Mouse (Mus musculus): ENCODE measurements around the gene Timp1.

The Timp1 gene

DNA sequence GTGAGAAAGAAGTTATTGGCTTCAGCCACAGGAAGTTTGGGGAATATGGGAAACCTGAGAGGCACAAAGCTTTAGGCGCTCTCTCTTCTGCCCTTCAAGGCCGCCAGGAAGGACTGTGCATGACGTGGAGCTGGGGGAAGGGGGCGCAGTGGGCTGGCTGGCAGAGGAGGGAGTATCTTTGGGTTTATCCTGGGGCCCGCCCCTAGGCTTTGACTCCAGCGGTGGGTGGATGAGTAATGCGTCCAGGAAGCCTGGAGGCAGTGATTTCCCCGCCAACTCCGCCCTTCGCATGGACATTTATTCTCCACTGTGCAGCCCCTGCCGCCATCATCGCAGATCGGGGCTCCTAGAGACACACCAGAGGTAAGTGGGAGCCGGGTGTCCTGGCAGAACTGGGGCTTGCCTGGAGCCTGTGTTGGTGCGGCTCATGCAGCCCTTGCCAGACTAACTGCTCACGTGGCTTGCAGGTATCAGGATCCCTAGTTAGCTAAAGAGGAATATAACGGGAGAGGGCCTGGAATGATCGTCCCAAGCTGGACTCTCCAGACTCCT is at the start of gene Timp1:
TSS of gene Timp1 (plus strand) at position 205 of the 552 bp plus-strand sequence.
- CTCF ChIA-PET: no interaction called here

DNA sequence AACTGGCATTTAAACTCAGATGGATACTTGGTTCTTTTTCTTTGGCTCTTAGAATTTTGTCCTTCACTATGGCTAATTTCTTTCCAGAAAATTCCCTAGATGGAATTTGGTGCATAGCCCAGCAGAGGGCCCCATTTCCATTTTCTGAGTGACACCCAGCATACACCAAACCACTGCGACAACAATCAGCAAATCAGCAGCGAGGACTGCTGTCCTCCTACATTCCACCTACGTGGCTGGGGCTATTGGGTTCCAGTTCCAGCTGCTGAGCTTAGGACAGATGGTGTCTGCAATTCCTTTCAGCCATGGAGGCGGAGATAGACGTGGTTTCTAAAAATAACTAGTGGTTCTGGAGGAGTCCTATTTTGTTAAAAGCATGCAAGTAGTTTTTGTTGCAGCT is 41.0 kb upstream of the Timp1 start:
- CTCF ChIA-PET: interaction anchor here (0.6 kb wide), 1 partner anchor 30 kb away, joined by 4 read pairs; no protein-coding TSS in a partner anchor

DNA sequence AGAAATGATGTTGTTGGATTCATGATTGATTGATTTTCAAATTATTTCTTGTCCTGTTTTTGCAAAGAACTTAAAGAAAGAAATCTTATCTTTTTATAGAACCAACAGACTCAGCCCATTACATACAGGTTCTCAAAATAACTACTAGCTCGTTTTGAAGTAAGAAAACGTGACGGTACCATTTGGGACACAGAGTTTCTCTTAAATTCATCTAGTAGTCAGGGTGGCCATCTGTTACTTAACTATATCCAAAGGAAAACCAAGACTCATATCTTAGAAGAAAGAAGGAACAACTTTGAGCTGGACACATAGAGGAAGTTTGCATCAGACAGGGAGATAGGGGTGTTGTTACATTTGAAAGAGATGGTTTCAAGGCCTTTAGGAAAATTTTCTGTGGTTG is 22.7 kb upstream of the Timp1 start:
- CTCF ChIA-PET: no interaction called here

DNA sequence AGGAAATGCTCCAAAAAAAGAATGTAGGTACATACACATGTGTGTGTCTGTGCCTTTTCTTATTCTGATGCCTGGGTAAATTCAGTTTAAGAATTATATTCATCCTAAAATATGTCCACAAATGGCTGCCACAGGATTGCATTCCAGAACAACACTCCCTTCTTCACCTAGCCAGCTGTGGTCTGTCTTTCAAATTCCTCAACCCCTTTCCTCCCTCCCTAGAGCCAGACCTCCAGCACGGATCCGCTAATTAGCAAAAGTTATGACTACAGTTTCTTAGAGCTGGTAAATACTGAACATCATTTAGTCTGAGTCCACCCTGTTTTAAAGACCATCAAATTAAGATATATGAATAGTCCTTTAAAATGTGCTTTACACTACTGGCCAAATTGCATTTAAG is 22.1 kb upstream of the Timp1 start:
- CTCF ChIA-PET: no interaction called here

DNA sequence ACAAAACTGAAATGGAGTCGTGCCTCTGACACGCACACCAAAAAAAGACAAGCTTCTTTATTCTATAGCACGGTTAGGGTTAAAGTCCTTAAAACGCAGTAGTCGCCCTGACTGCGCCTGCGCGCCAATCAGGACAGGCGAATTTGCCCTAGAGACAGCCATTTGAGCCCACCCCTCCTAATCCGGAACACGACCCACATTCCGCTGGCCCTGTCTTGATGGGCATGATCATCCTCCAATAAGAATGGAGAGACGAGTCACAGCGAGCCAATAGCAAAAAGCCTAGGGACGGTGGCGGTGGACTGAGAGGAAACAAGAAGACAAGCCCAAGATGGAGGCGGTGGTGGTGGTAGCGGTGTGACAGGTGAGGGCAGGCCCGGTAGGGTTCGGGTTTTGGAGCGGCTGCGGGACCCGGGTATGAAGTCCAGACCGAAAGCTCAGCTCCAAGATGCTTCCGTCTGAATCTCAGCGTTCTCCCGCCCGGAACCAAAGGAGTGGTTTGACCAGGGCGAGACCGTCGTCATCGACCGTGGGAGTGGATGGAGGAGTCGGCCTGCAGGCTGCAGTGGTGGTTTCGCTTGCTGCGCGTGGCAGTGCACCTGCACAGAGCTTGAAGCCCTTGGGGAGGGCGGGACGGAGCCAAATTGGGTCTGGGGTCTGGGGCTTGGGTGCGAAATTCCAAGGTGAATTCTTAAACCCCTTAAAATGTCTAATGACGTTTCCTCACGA is 21.5 kb upstream of the Timp1 start:
- CTCF ChIA-PET: interaction anchor here (0.5 kb wide), 1 partner anchor 44 kb away, joined by 25 read pairs; no protein-coding TSS in a partner anchor

DNA sequence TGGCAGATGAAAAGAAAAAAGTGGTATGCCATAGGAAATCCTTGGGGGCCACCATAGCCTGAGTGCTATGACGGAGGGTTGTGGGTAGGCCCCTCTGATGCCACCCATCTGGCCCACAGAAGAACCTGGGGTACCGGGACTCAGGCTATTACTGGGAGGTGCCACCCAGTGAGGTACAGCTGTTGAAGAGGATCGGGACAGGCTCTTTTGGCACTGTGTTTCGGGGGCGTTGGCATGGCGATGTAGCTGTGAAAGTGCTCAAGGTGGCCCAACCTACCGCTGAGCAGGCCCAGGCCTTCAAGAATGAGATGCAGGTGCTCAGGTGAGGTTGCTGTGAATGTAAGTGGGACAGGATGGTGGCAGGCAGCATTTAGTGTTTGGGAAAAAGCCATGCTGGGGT is 16.2 kb upstream of the Timp1 start:
- CTCF ChIA-PET: no interaction called here

DNA sequence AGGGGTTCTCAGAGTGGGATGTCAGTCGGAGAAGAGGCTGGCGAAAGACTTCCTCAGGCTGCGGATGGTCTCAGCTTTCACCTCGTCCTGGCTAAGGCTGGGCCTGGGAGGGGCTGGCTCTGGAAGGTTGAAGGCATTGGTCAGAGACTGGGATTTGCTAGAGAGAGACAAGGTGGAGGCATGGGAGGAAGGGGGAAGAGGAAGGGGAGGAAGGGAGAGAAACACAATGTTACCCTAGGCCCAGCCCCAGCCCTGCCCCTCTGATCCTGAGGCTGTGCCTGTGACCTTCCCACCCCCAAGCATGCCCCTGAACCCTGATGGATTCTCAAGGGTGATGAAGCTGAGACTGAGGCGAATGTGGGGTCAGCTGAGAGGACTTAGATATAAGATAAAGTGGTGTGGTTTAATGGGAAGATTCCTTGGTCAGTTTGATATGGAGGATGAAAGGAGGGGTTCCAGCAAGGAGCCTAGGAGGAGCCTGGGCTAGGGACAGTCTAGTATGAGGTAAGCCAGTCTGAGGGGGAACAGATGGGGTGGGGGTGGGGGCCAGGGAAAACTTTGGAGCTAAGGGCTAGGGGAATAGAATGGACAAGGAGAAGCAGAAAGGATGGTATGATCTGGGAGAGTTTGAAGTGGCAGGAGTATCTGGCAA is 8.4 kb upstream of the Timp1 start:
- CTCF ChIA-PET: no interaction called here

DNA sequence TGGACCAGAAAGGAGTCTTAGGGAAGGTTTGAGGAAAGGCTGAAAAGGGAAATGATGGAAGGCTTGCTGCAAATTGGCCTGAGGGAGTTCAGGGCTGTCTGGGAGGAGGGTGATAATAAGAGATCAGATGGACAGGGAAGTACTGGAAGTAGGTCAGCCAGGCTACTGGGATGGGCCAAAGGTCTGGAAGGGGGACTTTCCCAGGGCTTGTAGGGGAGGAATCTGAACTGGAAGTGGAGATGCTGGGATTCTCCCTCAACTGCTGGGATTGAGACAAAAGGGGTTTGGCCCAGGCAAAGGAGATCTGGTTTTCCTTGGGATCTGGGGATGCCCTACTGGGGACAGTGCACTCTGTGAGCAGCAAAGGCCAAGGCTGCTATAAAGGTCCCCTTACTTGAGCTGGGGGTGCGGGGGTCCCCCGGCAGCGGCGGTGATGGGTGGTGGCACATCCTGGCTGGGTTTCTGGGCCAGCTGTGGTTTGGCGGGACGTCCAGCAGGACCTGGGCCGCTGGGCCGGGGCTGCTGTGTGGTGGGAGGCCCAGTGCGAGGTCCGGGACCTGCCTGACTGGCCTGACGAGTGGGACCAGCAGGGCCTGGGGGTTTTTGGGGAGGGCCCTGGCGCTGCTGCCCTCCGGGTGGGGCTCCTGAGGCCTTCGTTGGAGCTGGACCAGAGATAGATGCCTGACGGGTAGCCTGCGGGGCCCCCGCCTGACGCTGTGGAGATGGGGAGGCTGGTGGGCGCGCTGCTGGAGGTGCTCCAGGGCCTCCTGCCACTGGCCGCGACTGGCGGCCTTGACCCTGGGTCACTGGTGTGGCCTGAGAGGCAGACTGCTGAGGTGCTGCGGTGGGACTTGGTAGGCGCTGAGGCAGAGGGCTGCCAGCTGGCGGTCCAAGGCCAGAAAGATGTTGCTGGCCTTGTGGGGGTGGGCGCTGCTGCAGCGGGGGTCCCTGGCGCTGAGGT is 7.6 kb upstream of the Timp1 start:
- CTCF ChIA-PET: no interaction called here

DNA sequence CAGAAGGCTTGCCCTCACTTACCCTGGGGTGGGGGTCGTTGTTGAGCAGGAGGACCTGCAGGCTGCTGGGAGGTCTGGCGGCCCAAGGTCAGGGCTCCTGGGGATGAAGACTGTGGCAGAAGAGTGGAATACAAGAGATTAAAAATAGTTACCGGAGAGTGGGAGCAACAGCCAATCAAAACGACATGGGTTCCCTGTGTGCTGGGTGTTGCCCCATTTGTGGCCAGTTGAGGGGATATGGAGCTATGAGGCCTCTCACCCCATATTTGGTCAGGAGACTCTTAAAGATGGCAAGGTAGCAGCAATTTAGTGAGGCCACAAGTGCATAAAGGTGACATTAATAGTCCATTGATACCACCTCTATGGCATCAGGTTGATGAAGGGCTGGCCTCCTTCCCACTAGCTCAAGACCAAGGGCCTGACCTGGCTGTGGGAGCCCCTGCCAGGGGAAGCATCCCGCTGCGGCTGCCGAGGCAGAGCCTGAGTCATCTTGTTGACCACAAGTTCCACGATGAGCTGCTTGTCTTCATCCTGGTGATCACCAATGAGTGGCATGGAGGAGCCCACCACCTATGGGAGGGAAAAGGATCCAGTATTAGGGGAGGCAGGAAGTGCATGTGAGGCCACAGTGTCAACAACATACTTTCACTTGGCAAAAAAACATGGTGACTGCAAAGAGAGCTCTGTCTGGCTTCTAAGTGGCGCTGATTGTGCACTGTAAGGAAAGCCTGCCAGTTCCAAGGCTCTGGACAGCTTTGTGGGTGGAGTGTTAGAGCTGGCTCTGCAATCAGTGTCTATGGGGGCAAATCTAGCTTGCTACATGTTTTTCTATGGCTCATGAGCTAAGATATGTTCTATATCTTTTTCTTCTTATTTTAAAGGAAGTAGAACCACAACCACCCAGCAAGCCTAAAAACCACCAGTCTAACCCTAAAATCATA is 6.5 kb upstream of the Timp1 start:
- CTCF ChIA-PET: no interaction called here

DNA sequence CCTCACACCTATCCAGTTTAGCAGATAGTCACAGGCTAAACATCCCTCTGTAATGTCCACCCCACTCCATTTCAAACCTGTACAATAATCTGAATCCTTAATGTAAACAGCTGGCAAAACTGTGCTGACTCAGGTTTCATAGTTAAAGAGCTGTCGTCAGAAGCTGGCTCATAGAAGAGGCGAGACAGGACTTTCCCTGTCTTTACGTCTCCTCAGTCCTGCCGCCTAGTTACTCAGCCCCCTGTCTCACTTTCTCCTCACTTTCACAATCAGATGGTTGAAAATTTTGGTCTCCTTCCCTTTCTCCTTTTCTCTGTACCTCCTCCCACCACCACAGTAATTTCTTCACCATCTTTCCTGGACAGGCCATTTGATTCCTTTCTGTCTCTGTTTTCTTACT is 1.9 kb upstream of the Timp1 start:
- CTCF ChIA-PET: no interaction called here

DNA sequence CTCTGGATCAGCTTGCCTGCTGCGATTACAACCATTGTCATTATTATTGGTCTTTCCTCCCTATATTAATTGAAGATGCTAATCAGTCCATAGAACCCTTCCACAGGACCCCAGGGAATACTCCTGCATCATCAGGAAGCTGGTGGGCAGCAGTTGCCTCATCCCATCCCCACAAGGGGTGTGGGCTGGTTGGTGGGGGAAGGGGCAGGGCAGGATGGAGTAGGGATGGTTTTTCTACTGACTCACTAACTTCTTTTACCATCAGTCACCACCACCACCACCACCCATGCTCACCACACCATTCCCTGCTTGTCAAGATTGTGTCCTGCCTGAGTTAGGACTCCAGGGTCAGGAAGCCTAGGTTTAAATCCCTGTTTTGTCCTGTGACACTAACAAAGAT is 763 bp upstream of the Timp1 start:
- CTCF ChIA-PET: no interaction called here

DNA sequence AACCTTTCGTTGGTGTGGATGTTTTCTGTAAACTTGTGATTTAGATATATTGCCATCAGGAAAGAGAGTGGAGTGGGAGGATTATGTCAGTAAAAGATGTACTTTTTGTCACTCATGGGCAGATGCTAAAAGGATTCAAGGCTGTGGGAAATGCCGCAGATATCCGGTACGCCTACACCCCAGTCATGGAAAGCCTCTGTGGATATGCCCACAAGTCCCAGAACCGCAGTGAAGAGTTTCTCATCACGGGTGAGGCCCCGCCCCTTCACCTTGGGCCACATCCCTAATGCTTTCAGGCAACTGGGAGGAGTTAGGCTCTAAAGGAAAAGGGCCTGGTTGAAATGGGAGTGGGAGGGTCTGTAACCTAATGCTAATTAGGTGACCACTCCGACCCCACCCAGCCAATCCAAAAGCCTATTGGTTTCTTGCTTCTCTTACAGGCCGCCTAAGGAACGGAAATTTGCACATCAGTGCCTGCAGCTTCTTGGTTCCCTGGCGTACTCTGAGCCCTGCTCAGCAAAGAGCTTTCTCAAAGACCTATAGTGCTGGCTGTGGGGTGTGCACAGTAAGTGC is 3.0 kb downstream of the Timp1 start:
- CTCF ChIA-PET: no interaction called here

DNA sequence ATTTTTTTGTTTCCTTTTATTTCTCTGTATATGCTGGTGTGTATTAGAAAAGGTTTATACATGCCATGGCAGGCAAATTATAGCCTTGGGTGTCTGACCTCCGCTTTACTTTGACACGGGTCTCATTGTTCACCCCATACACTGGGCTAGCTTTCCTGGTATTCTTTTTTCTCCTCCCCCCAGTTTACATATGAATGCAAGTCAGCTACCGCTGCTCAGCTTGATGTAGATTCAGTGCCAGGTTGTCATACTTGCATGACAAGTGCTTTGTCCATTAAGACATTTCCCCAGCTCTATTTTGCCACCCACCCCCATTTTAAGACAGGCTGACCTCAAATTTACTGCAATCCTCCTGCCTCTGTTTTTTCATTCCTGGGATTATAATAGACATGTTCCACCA is 5.3 kb downstream of the Timp1 start:
- CTCF ChIA-PET: no interaction called here

DNA sequence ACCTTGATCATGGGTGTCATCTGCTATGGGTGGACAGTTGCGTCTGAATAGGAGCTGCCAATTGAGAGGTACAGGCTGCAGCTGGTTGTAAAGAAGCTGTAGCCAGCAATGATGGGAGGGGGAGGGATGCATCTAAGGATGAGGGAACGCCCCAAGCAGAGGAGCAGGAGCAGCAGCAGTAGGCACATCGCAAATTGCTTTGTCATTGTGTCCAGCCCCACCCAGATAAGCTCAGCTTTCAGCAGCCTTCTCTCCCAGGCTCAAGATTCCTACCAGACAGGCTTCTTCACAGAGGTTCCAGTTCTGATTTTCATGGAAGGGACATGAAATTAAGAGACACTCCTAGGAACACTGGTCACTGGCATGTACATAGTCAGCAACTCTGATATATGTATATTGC is 40.1 kb downstream of the Timp1 start:
- CTCF ChIA-PET: no interaction called here

DNA sequence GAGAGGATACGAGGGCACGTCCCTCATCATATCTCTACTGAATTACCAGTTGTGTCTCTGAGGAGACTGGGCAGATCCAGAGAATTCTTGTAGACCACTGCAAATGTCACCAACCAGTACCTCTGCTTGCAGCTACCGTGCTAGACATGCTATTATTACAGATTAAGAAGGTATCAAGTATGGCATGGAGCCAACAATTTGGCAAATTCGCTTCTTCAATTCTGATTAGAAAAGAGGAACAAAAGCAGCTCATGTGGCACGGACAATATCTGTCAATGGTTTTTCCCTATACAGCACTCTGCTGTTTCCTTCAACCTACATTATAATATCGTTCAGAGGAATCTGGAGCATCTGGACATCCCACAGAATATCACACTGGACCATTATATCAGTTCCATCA is 43.8 kb downstream of the Timp1 start:
- CTCF ChIA-PET: no interaction called here

DNA sequence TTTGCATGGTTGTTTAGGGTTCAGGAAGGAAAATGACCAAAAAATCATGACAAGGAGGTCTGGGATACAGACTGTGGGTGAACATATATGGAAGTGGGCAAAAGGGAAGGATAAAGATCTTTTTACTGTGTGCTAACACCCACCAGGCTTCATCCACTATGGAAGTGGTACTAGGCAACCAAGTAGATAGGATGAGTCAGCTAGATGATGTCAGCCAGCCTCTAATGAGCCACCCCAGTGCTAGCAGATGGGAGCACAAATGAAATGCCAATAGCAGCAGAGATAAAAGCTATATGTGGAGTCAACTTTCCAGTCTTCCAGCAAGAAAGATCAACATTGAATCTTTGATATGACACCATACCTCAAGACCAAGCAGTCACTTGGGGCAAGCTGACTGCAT is 45.1 kb downstream of the Timp1 start:
- CTCF ChIA-PET: no interaction called here

DNA sequence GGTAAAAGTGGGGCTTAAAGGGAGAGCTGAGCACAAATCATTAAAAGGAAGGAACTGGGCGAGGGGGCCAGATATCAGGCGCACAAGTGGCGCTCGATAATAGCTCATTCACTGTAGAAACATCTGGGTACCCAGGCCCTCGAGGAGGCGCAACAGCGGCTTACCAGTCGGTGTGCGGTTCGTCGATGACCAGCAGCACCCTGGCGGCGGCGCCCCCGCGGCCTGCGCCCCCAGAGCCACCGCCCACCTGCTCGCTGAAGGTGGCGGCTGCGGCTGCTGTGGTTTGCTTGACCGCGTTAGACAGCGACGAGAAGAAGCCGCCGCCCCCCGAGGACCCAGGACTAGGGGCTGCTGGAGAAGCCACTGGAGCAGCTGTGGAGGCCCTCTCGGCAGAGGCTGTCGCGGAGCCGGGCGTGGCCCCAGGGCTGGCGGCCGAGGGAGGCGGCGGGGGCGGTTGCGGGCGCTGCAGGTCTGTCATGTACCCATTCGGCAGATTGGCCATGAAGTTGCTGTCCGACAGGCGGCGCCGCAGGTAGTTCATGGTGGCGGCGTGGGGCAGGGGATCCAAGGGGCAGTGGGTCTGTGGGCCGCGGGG is 50.4 kb downstream of the Timp1 start:
- CTCF ChIA-PET: no interaction called here

DNA sequence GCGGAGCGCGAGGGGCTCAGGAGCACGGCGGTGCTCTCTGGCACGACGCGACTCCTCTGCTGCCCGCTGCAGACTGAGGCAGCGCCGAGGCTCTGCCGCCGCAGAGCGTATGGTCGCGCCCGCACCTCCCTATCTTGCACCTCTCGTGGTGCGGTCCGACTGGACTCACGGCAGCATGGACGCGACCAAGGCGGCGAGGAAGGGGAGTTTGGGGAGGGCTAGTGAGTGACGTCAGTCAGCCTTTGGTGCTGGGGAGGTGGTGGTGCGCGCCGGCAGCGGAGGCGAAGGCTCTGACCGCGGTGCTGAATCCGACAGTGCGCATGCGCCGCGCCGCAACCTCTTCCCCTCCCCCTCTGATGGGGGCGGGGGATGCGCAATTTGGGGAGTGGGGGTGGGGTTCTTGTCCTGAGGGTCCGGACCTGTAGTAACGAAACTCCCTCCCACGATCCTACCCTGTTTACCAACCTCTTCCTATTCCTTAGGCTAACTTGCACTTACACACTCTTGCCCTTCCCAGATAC is 50.9 kb downstream of the Timp1 start, which contains the start of gene Syn1:
TSS of gene Syn1 (minus strand) at position 161 of the 521 bp plus-strand sequence.
- CTCF ChIA-PET: no interaction called here

DNA sequence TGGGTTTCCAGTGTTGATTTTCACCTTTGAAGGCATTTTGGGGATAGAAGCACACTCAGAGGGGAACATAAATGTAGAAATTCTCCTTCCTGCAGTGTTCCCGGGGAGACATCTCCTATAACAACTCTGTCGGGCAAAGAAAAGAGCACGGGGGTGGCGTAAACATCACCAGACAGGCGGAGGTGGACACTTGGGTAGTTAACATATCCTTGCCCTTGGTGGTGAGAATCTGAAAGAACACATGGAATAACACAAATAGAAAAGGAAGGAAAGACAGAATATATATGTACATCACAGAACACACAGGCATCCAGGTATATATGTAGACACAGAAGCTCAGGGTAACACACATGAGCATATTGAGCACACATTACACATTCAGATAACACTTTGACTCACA is 51.4 kb downstream of the Timp1 start:
- CTCF ChIA-PET: no interaction called here

DNA sequence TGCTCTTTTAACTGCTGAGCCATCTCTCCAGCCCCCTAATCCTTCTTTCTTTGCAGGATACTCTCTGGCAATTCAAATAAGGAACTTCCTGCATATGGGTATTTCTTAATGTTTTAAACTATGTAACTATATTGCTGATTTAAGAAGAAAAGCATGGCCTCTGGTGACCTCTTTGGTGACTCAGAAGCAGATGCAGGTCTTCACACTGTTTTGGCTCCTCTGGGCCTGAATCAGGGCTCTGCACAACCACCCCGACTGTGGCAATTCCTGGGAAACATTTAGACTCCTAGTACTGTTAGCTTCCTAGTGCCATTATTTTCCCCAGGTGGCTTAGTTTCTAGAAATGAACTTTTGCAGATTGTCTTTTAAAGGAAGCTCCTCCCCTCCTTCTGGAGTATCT is 53.5 kb downstream of the Timp1 start:
- CTCF ChIA-PET: no interaction called here

Data from spleen, embryonic (tissue).